19 mouse cellular contexts compared by ENCODE assay signal in genomic region chr9:11629461-11629860, GRCm38 (mm10).
"Had no signal": no experiment of that assay in that cellular context is flagged by ENCODE, and none has a peak within 500 bp of the region (broad histone marks: within the 10 kb centered on the region; RNA-seq: fewer than 3 reads in every experiment).

No protein-coding gene starts in this region.

- H3K4me2 ChIP-seq: liver, embryonic 13.5 days; liver, embryonic 15.5 days; lung, embryonic 15.5 days; midbrain, embryonic 12.5 days; stomach, embryonic 15.5 days had no signal

- H3K9ac ChIP-seq: liver, embryonic 13.5 days; liver, embryonic 15.5 days; liver, postnatal 0 days; lung, embryonic 15.5 days; midbrain, embryonic 12.5 days; stomach, embryonic 15.5 days had no signal

- H3K4me3 ChIP-seq: liver, embryonic 13.5 days; liver, embryonic 15.5 days; lung, embryonic 15.5 days; midbrain, embryonic 10.5 days; midbrain, embryonic 12.5 days; myocyte; stomach, embryonic 15.5 days had no signal

- H3K9me3 ChIP-seq: liver, embryonic 13.5 days; liver, embryonic 15.5 days; lung, embryonic 15.5 days; midbrain, embryonic 10.5 days; midbrain, embryonic 12.5 days; stomach, embryonic 15.5 days had no signal

- DNase-seq: liver, embryonic 13.5 days; liver, postnatal 0 days; lung, adult 2 months; lung, postnatal 14 days; lung, postnatal 36 days; midbrain, embryonic 14.5 days; right cerebral cortex, postnatal 14 days; thymus, adult 2 months; thymus, postnatal 25 days had no signal

- ATAC-seq: liver, postnatal 0 days; lung, postnatal 0 days; midbrain, embryonic 16.5 days had no signal

- H3K4me1 ChIP-seq: liver, embryonic 13.5 days; liver, embryonic 15.5 days; lung, embryonic 15.5 days; midbrain, embryonic 10.5 days; midbrain, embryonic 12.5 days; stomach, embryonic 15.5 days had no signal

- H3K27ac ChIP-seq: liver, embryonic 13.5 days; liver, embryonic 15.5 days; lung, embryonic 15.5 days; macrophage; midbrain, embryonic 10.5 days; midbrain, embryonic 12.5 days; stomach, embryonic 15.5 days; stomach, postnatal 0 days had no signal

- H3K27me3 ChIP-seq: liver, embryonic 13.5 days; liver, embryonic 15.5 days; lung, embryonic 15.5 days; midbrain, embryonic 12.5 days; stomach, embryonic 15.5 days had no signal

- H3K36me3 ChIP-seq: liver, embryonic 13.5 days; liver, embryonic 15.5 days; lung, embryonic 15.5 days; midbrain, embryonic 10.5 days; midbrain, embryonic 12.5 days; stomach, embryonic 15.5 days had no signal
